Mouse (Mus musculus) lung, adult 2 months (tissue): Measurements from ENCODE around the gene Mpnd.

Experiments
- CTCF ChIP-seq: fragments of 200-500 bp; IDR thresholded peaks from 2 replicates; pipeline ENCODE4 v1.5.1; 2011; ENCODE audit warnings: mild to moderate bottlenecking, low read length, control low read depth; ENCODE audit not compliant: insufficient read depth
- POLR2A ChIP-seq: fragments of 200-500 bp; IDR thresholded peaks from 2 replicates; pipeline ENCODE4 v1.6.1; 2011; ENCODE audit warnings: low read depth, mild to moderate bottlenecking, control low read depth, low read length, borderline replicate concordance; ENCODE audit errors: extremely low read depth

GRCm38 (mm10) chr17:56038583-56039261 lies 33.2 kb downstream of the Mpnd start:
- TF ChIP-seq CTCF = no peak
- TF ChIP-seq POLR2A = no peak
